Mouse (Mus musculus) myocyte (in vitro differentiated cells): ENCODE measurements around the gene Pomt2.

Experiments
- CEBPB ChIP-seq: IDR thresholded peaks from 2 replicates; pipeline ENCODE4 v1.6.1; 2011; ENCODE audit warnings: mild to moderate bottlenecking, moderate library complexity; ENCODE audit not compliant: poor library complexity, insufficient read depth, severe bottlenecking
- E2F4 ChIP-seq: IDR thresholded peaks from one replicate; pipeline ENCODE4 v1.6.1; 2011; ENCODE audit warnings: mild to moderate bottlenecking, control low read depth, moderate library complexity; ENCODE audit not compliant: insufficient read depth
- MAX ChIP-seq: IDR thresholded peaks from one replicate; pipeline ENCODE4 v1.6.1; 2011; ENCODE audit warnings: low read depth, mild to moderate bottlenecking, control low read depth
- MYOD1 ChIP-seq, 3 experiments: IDR thresholded peaks; one replicate each; pipeline ENCODE4 v1.6.1; 2011; ENCODE audit warnings: control low read depth in 2 of 3, low read depth in 2 of 3, mild to moderate bottlenecking in 2 of 3, moderate library complexity in 1 of 3; ENCODE audit not compliant: insufficient read length in 2 of 3, control insufficient read depth in 1 of 3
- POLR2A ChIP-seq: IDR thresholded peaks from one replicate; pipeline ENCODE4 v1.6.1; 2011; ENCODE audit warnings: low read depth, mild to moderate bottlenecking, control low read depth, moderate library complexity; ENCODE audit not compliant: insufficient read length
- POLR2AphosphoS2 ChIP-seq: IDR thresholded peaks from one replicate; pipeline ENCODE4 v1.6.1; 2011; ENCODE audit warnings: low read depth, control low read depth; ENCODE audit not compliant: insufficient read length
- TCF12 ChIP-seq: IDR thresholded peaks from one replicate; pipeline ENCODE4 v1.6.1; 2011; ENCODE audit warnings: mild to moderate bottlenecking, control low read depth; ENCODE audit not compliant: poor library complexity, insufficient read depth, severe bottlenecking
- USF1 ChIP-seq: IDR thresholded peaks from one replicate; pipeline ENCODE4 v1.6.1; 2011; ENCODE audit warnings: low read depth, mild to moderate bottlenecking, control low read depth, moderate library complexity

DNA sequence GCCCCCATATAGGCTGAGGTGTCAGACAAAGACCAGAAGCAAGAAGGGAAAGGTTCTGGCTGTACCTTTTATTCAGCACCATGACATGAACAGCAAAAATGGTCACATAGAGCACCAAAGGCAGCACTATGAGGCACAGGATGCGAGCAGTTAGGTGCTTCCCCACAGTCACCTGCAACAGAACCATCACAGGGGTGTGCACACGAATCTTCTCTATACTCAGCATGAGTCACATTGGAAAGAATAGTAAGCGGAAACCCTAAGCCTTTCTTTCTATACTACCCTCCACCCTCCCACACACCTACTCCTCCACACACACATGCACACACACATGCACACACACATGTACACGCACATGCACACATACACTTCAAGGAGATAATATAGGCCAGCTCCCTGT is 17.5 kb downstream of the Pomt2 start:
- TF ChIP-seq USF1 (no peak), E2F4 (no peak), POLR2A (no peak), TCF12 (no peak), CEBPB (no peak), MAX (no peak), MYOD1 (IDR thresholded peaks at IDR 0.05; ENCODE audit: control insufficient read depth in 1 of 3, insufficient read length in 2 of 3, low read depth in 2 of 3) (no peak), POLR2AphosphoS2 (no peak)
